Mouse (Mus musculus) kidney, embryonic 15.5 days (tissue): ENCODE results near the gene Hist1h2bq. TPM values are rescaled to one million over a fixed set of nuclear protein-coding genes. Genes with fewer than 3 reads are reported as not detected.

ENCODE experiments used
- ATAC-seq: fragments of 200-750 bp; cut with Nextera tagmentation; replicated peaks from 2 replicates; pipeline ENCODE4 v1.8.0; 2017; ENCODE audit warnings: moderate TSS enrichment; ENCODE audit not compliant: low FRiP score
- H3K27ac ChIP-seq: fragments of 300-500 bp; sonication (generic); 2 replicates; pipeline ENCODE4 v1.5.1; 2015; ENCODE audit warnings: mild to moderate bottlenecking, inconsistent platforms
- H3K27me3 ChIP-seq: fragments of 300-500 bp; sonication (generic); 2 replicates; pipeline ENCODE4 v1.6.1; 2015; ENCODE audit warnings: inconsistent platforms
- H3K36me3 ChIP-seq: fragments of 300-500 bp; sonication (generic); 2 replicates; pipeline ENCODE4 v1.6.1; 2015; ENCODE audit warnings: inconsistent platforms
- H3K4me1 ChIP-seq: fragments of 300-500 bp; sonication (generic); 2 replicates; pipeline ENCODE4 v1.6.1; 2015; ENCODE audit warnings: inconsistent platforms
- H3K4me2 ChIP-seq: fragments of 300-500 bp; sonication (generic); 2 replicates; pipeline ENCODE4 v1.6.1; 2015; ENCODE audit warnings: moderate library complexity, mild to moderate bottlenecking, inconsistent platforms
- H3K4me3 ChIP-seq: fragments of 300-500 bp; sonication (generic); replicated peaks from 2 replicates; pipeline ENCODE4 v1.5.1; 2015; ENCODE audit warnings: mild to moderate bottlenecking, inconsistent platforms
- H3K9ac ChIP-seq: fragments of 300-500 bp; sonication (generic); 2 replicates; pipeline ENCODE4 v1.6.1; 2015; ENCODE audit warnings: mild to moderate bottlenecking, inconsistent platforms
- H3K9me3 ChIP-seq: fragments of 300-500 bp; sonication (generic); replicated peaks from 2 replicates; pipeline ENCODE4 v1.6.1; 2016; ENCODE audit warnings: inconsistent platforms
- WGBS: fragments of 180-500 bp; shearing (Covaris S2); methylation state at CpG from one replicate; pipeline ENCODE4 v1.1.7; 2015; ENCODE audit warnings: mixed read lengths; 5-methylcytosine and 5-hydroxymethylcytosine counted together
- microRNA-seq: library from miRNA; unstranded; fragments of <30 nt; microRNA quantifications from one replicate; pipeline ENCODE4, GENCODE M21; 2016
- polyA plus RNA-seq: library from polyadenylated mRNA; unstranded; fragments of >200 nt; fragmentation: Nextera tagmentation; extraction: Ambion mirVana; gene quantifications from 2 replicates; pipeline ENCODE4 v1.2.1, GENCODE M21; 2015

The Hist1h2bq gene
- polyA plus RNA-seq, 1 experiment from 2014 or later, result 28.7 TPM

GRCm38 (mm10) chr13:21778814-21779766 is 30.9 kb downstream of the Hist1h2bq start:
- Histone ChIP-seq H3K36me3 (no peaks in the 10 kb centered on the region), H3K4me2 (peak overlapping the region; percentile 74), H3K27ac (peak overlapping the region; percentile 98), H3K4me3 (peak overlapping the region; percentile 52), H3K9me3 (no peaks in the 10 kb centered on the region), H3K27me3 (no peaks in the 10 kb centered on the region), H3K9ac (peak overlapping the region; percentile 85), H3K4me1 (peaks cover 24% of the 10 kb centered on the region)
- 4% methylated on average over 33 of the region's 33 CpGs for WGBS
- peak; percentile 83 for ATAC-seq

Small RNAs within 50 kb of the gene (microRNA-seq; reads per million reads assigned to microRNA genes)
- gene Gm19658 (not detected), gene Gm44346 (not detected), gene Gm44466 (not detected)

Other genes with a start within 250 kb of the Hist1h2bq start
- gene Olfr1364, start 228.4 kb downstream of the Hist1h2bq start, polyA plus RNA-seq, result not detected in 2 replicates
- gene Olfr1362, start 196.2 kb downstream of the Hist1h2bq start, polyA plus RNA-seq, result not detected in 2 replicates
- not detected in 2 replicates for gene Olfr11, start 167.7 kb downstream of the Hist1h2bq start, polyA plus RNA-seq
- not detected in 2 replicates for gene Olfr1361, start 146.8 kb downstream of the Hist1h2bq start, polyA plus RNA-seq
- gene Olfr1360, start 132.8 kb downstream of the Hist1h2bq start, polyA plus RNA-seq, result not detected in 2 replicates
- gene Olfr1359, start 112.1 kb downstream of the Hist1h2bq start, polyA plus RNA-seq, result not detected in 2 replicates
- gene Hist1h2bl, start 94.1 kb downstream of the Hist1h2bq start, polyA plus RNA-seq, result 1.6 and 4.5 TPM in 2 replicates
- 29.5 and 35.5 TPM in 2 replicates for gene Hist1h2ai, start 93.8 kb downstream of the Hist1h2bq start, polyA plus RNA-seq
- 14.2 and 15.6 TPM in 2 replicates for gene Hist1h3h, start 92.5 kb downstream of the Hist1h2bq start, polyA plus RNA-seq
- 4.6 and 5.2 TPM in 2 replicates for gene Hist1h2bm, start 88.2 kb downstream of the Hist1h2bq start, polyA plus RNA-seq
- gene Hist1h4j, start 75.1 kb downstream of the Hist1h2bq start, polyA plus RNA-seq, result 0.91 and 1.9 TPM in 2 replicates
- gene Hist1h4k, start 59.7 kb downstream of the Hist1h2bq start, polyA plus RNA-seq, result 2.5 and 5.4 TPM in 2 replicates
- 32.0 and 32.6 TPM in 2 replicates for gene Hist1h2ak, start 56.4 kb downstream of the Hist1h2bq start, polyA plus RNA-seq
- 2.2 and 6.0 TPM in 2 replicates for gene Hist1h2bn, start 56.1 kb downstream of the Hist1h2bq start, polyA plus RNA-seq
- 24.0 and 28.9 TPM in 2 replicates for gene Hist1h1b, start 29.6 kb downstream of the Hist1h2bq start, polyA plus RNA-seq
- gene Hist1h3i, start 26.8 kb downstream of the Hist1h2bq start, polyA plus RNA-seq, result 134 and 151 TPM in 2 replicates
- gene Hist1h2an, start 23.0 kb downstream of the Hist1h2bq start, polyA plus RNA-seq, result 7.2 and 7.4 TPM in 2 replicates
- gene Hist1h2bp, start 22.7 kb downstream of the Hist1h2bq start, polyA plus RNA-seq, result 1.8 and 3.8 TPM in 2 replicates
- 1.8 and 5.5 TPM in 2 replicates for gene Hist1h2ao, start 268 bp upstream of the Hist1h2bq start, polyA plus RNA-seq
- gene Hist1h4m, start 1.5 kb upstream of the Hist1h2bq start, polyA plus RNA-seq, result not detected in 2 replicates
- gene Hist1h4n, start 22.0 kb upstream of the Hist1h2bq start, polyA plus RNA-seq, result 17.2 and 18.2 TPM in 2 replicates
- gene Hist1h2ap, start 23.3 kb upstream of the Hist1h2bq start, polyA plus RNA-seq, result 3,941 and 3,959 TPM in 2 replicates
- 19.7 and 28.8 TPM in 2 replicates for gene Hist1h2br, start 23.5 kb upstream of the Hist1h2bq start, polyA plus RNA-seq
- 12.1 and 12.5 TPM in 2 replicates for gene Zfp184, start 134.9 kb upstream of the Hist1h2bq start, polyA plus RNA-seq
- 0.08 and 0.17 TPM in 2 replicates for gene Pom121l2, start 171.0 kb upstream of the Hist1h2bq start, polyA plus RNA-seq
- gene Prss16, start 199.5 kb upstream of the Hist1h2bq start, polyA plus RNA-seq, result 0.14 and 0.35 TPM in 2 replicates
- 9.8 and 11.2 TPM in 2 replicates for gene Hist1h2ah, start 225.4 kb upstream of the Hist1h2bq start, polyA plus RNA-seq
- 8.8 and 12.6 TPM in 2 replicates for gene Hist1h2bk, start 225.7 kb upstream of the Hist1h2bq start, polyA plus RNA-seq
- gene Hist1h4i, start 231.2 kb upstream of the Hist1h2bq start, polyA plus RNA-seq, result 30.5 and 31.4 TPM in 2 replicates
- gene Hist1h2ag, start 232.7 kb upstream of the Hist1h2bq start, polyA plus RNA-seq, result 59.1 and 68.1 TPM in 2 replicates
- gene Hist1h2bj, start 233.0 kb upstream of the Hist1h2bq start, polyA plus RNA-seq, result 16.8 and 19.2 TPM in 2 replicates